Mouse (Mus musculus): ENCODE results near the gene Timm23. TPM values are rescaled to one million over a fixed set of nuclear protein-coding genes. Genes with fewer than 3 reads are reported as not detected.
"Not testable (repeated sequence)": the region's sequence is repeated elsewhere in the genome, so short reads cannot be mapped to it uniquely, and the experiment has no call there.

The Timm23 gene
- polyA plus RNA-seq, 1 experiment, result 103 TPM

- Histone ChIP-seq H3K27ac (ENCODE audit: insufficient read depth, low read length) (no peak overlapping the region), H3K4me3 (ENCODE audit: insufficient read depth, low read length) (no peak overlapping the region), H3K4me1 (ENCODE audit: control insufficient read depth, insufficient read depth, low read length) (no peaks in the 10 kb centered on the region)
- no peak for TF ChIP-seq CTCF (IDR thresholded peaks at IDR 0.05; ENCODE audit: borderline replicate concordance, insufficient read depth, low read length)
These were observed 10.9 kb downstream of the Timm23 start for GRCm38 (mm10) chr14:32190627-32191391.

- H3K27ac ChIP-seq (ENCODE audit: insufficient read depth, low read length), result no peak overlapping the region
- TF ChIP-seq CTCF (IDR thresholded peaks at IDR 0.05; ENCODE audit: borderline replicate concordance, insufficient read depth, low read length) (no peak), POLR2A (IDR thresholded peaks at IDR 0.05; ENCODE audit: low read depth, low read length) (no peak)
- no peak overlapping the region for H3K4me3 ChIP-seq (ENCODE audit: insufficient read depth, low read length)
- H3K4me1 ChIP-seq (ENCODE audit: control insufficient read depth, insufficient read depth, low read length), result no peaks in the 10 kb centered on the region
These were observed 17.9 kb downstream of the Timm23 start for GRCm38 (mm10) chr14:32183846-32184245.

GRCm38 (mm10) chr14:32180861-32181260 is 20.8 kb downstream of the Timm23 start:
- H3K4me1 ChIP-seq (ENCODE audit: control insufficient read depth, insufficient read depth, low read length), result no peaks in the 10 kb centered on the region
- no peak overlapping the region for H3K4me3 ChIP-seq (ENCODE audit: insufficient read depth, low read length)
- TF ChIP-seq CTCF (IDR thresholded peaks at IDR 0.05; ENCODE audit: borderline replicate concordance, insufficient read depth, low read length) (no peak), POLR2A (IDR thresholded peaks at IDR 0.05; ENCODE audit: low read depth, low read length) (no peak)
- no peak overlapping the region for H3K27ac ChIP-seq (ENCODE audit: insufficient read depth, low read length)

- H3K4me3 ChIP-seq (ENCODE audit: insufficient read depth, low read length), result no peak overlapping the region
- TF ChIP-seq POLR2A (IDR thresholded peaks at IDR 0.05; ENCODE audit: low read depth, low read length), result no peak
- H3K27ac ChIP-seq (ENCODE audit: insufficient read depth, low read length), result no peak overlapping the region
- no peaks in the 10 kb centered on the region for H3K4me1 ChIP-seq (ENCODE audit: control insufficient read depth, insufficient read depth, low read length)
These were observed 22.1 kb downstream of the Timm23 start for GRCm38 (mm10) chr14:32179393-32180195.

GRCm38 (mm10) chr14:32176590-32176989 is 25.1 kb downstream of the Timm23 start:
- H3K27ac ChIP-seq (ENCODE audit: insufficient read depth, low read length); H3K4me3 ChIP-seq (ENCODE audit: insufficient read depth, low read length); H3K4me1 ChIP-seq (ENCODE audit: control insufficient read depth, insufficient read depth, low read length): not testable (repeated sequence)

GRCm38 (mm10) chr14:32175310-32175709 is 26.4 kb downstream of the Timm23 start:
- TF ChIP-seq CTCF (IDR thresholded peaks at IDR 0.05; ENCODE audit: borderline replicate concordance, insufficient read depth, low read length) (no peak), POLR2A (IDR thresholded peaks at IDR 0.05; ENCODE audit: low read depth, low read length) (no peak)
- H3K4me3 ChIP-seq (ENCODE audit: insufficient read depth, low read length), result no peak overlapping the region
- H3K4me1 ChIP-seq (ENCODE audit: control insufficient read depth, insufficient read depth, low read length), result no peaks in the 10 kb centered on the region
- no peak overlapping the region for H3K27ac ChIP-seq (ENCODE audit: insufficient read depth, low read length)

- Histone ChIP-seq H3K4me1 (ENCODE audit: control insufficient read depth, insufficient read depth, low read length) (peaks cover 8% of the 10 kb centered on the region), H3K4me3 (ENCODE audit: insufficient read depth, low read length) (no peak overlapping the region), H3K27ac (ENCODE audit: insufficient read depth, low read length) (no peak overlapping the region)
- TF ChIP-seq CTCF (IDR thresholded peaks at IDR 0.05; ENCODE audit: borderline replicate concordance, insufficient read depth, low read length) (no peak), POLR2A (IDR thresholded peaks at IDR 0.05; ENCODE audit: low read depth, low read length) (no peak)
These were observed 31.6 kb downstream of the Timm23 start for GRCm38 (mm10) chr14:32170137-32170536.

GRCm38 (mm10) chr14:32168653-32169231 is 33.0 kb downstream of the Timm23 start:
- no peak for TF ChIP-seq CTCF (IDR thresholded peaks at IDR 0.05; ENCODE audit: borderline replicate concordance, insufficient read depth, low read length)
- TF ChIP-seq POLR2A (IDR thresholded peaks at IDR 0.05; ENCODE audit: low read depth, low read length), result no peak
- Histone ChIP-seq H3K4me1 (ENCODE audit: control insufficient read depth, insufficient read depth, low read length) (peaks cover 8% of the 10 kb centered on the region), H3K27ac (ENCODE audit: insufficient read depth, low read length) (no peak overlapping the region), H3K4me3 (ENCODE audit: insufficient read depth, low read length) (no peak overlapping the region)

GRCm38 (mm10) chr14:32167326-32167725 is 34.4 kb downstream of the Timm23 start:
- no peak overlapping the region for H3K4me3 ChIP-seq (ENCODE audit: insufficient read depth, low read length)
- H3K4me1 ChIP-seq (ENCODE audit: control insufficient read depth, insufficient read depth, low read length), result peaks cover 8% of the 10 kb centered on the region
- TF ChIP-seq POLR2A (IDR thresholded peaks at IDR 0.05; ENCODE audit: low read depth, low read length), result no peak
- no peak for TF ChIP-seq CTCF (IDR thresholded peaks at IDR 0.05; ENCODE audit: borderline replicate concordance, insufficient read depth, low read length)
- peak overlapping the region; percentile 25; the same call in 1 of the 2 replicates for H3K27ac ChIP-seq (ENCODE audit: insufficient read depth, low read length)

GRCm38 (mm10) chr14:32166840-32167239 is 34.9 kb downstream of the Timm23 start:
- TF ChIP-seq POLR2A (IDR thresholded peaks at IDR 0.05; ENCODE audit: low read depth, low read length) (no peak), CTCF (IDR thresholded peaks at IDR 0.05; ENCODE audit: borderline replicate concordance, insufficient read depth, low read length) (no peak)
- Histone ChIP-seq H3K27ac (ENCODE audit: insufficient read depth, low read length) (0 out of 2 replicates have a peak overlapping the region, but pooled peaks have one; percentile 13), H3K4me3 (ENCODE audit: insufficient read depth, low read length) (no peak overlapping the region), H3K4me1 (ENCODE audit: control insufficient read depth, insufficient read depth, low read length) (peaks cover 8% of the 10 kb centered on the region)

All from embryonic fibroblast, embryonic 13.5 days (primary cell).